Mouse (Mus musculus): Measurements from ENCODE around the gene Ctsk.

The Ctsk gene

GRCm38 (mm10) chr3:95499024-95499423, at the start of gene Ctsk:
TSS of gene Ctsk (plus strand) at chr3:95499256.
- peak; percentile 40 for DNase-seq (ENCODE audit: low read depth, low spot score)

- peak; percentile 84 for DNase-seq (ENCODE audit: low read depth, low spot score)
Measured at GRCm38 (mm10) chr3:95450408-95450807, 48.6 kb upstream of the Ctsk start.

- DNase-seq (ENCODE audit: low read depth, low spot score), result no peak
Measured at GRCm38 (mm10) chr3:95450915-95451314, 48.1 kb upstream of the Ctsk start.

GRCm38 (mm10) chr3:95456367-95456766, 42.7 kb upstream of the Ctsk start:
- no peak for DNase-seq (ENCODE audit: low read depth, low spot score)

- no peak for DNase-seq (ENCODE audit: low read depth, low spot score)
Measured at GRCm38 (mm10) chr3:95457758-95458157, 41.3 kb upstream of the Ctsk start.

GRCm38 (mm10) chr3:95459381-95459780, 39.7 kb upstream of the Ctsk start:
- DNase-seq (ENCODE audit: low read depth, low spot score), result no peak

GRCm38 (mm10) chr3:95463852-95464251, 35.2 kb upstream of the Ctsk start:
- DNase-seq (ENCODE audit: low read depth, low spot score), result no peak

GRCm38 (mm10) chr3:95478966-95479365, 20.1 kb upstream of the Ctsk start:
- DNase-seq (ENCODE audit: low read depth, low spot score), result no peak

GRCm38 (mm10) chr3:95486421-95486820, 12.6 kb upstream of the Ctsk start:
- no peak for DNase-seq (ENCODE audit: low read depth, low spot score)

- no peak for DNase-seq (ENCODE audit: low read depth, low spot score)
Measured at GRCm38 (mm10) chr3:95488679-95489078, 10.4 kb upstream of the Ctsk start.

- DNase-seq (ENCODE audit: low read depth, low spot score), result no peak
Measured at GRCm38 (mm10) chr3:95490238-95490637, 8.8 kb upstream of the Ctsk start.

GRCm38 (mm10) chr3:95494342-95494741, 4.7 kb upstream of the Ctsk start:
- DNase-seq (ENCODE audit: low read depth, low spot score), result peak; percentile 68

- DNase-seq (ENCODE audit: low read depth, low spot score), result no peak
Measured at GRCm38 (mm10) chr3:95498229-95498628, 827 bp upstream of the Ctsk start.

GRCm38 (mm10) chr3:95499496-95500140, 562 bp downstream of the Ctsk start:
- peak; percentile 62 for DNase-seq (ENCODE audit: low read depth, low spot score)

- DNase-seq (ENCODE audit: low read depth, low spot score), result peak; percentile 77
Measured at GRCm38 (mm10) chr3:95502312-95502711, 3.3 kb downstream of the Ctsk start.

GRCm38 (mm10) chr3:95509348-95509747, 10.3 kb downstream of the Ctsk start:
- peak; percentile 89 for DNase-seq (ENCODE audit: low read depth, low spot score)

GRCm38 (mm10) chr3:95511611-95512180, 12.6 kb downstream of the Ctsk start:
- no peak for DNase-seq (ENCODE audit: low read depth, low spot score)

- no peak for DNase-seq (ENCODE audit: low read depth, low spot score)
Measured at GRCm38 (mm10) chr3:95516614-95517041, 17.6 kb downstream of the Ctsk start.

- DNase-seq (ENCODE audit: low read depth, low spot score), result peak; percentile 91
Measured at GRCm38 (mm10) chr3:95517493-95517898, 18.4 kb downstream of the Ctsk start.

- DNase-seq (ENCODE audit: low read depth, low spot score), result no peak
Measured at GRCm38 (mm10) chr3:95518891-95519290, 19.8 kb downstream of the Ctsk start.

GRCm38 (mm10) chr3:95519315-95519714, 20.3 kb downstream of the Ctsk start:
- DNase-seq (ENCODE audit: low read depth, low spot score), result no peak

GRCm38 (mm10) chr3:95520100-95520499, 21.0 kb downstream of the Ctsk start:
- no peak for DNase-seq (ENCODE audit: low read depth, low spot score)

- peak; percentile 25 for DNase-seq (ENCODE audit: low read depth, low spot score)
Measured at GRCm38 (mm10) chr3:95521168-95521567, 22.1 kb downstream of the Ctsk start.
